Mouse (Mus musculus): ENCODE measurements around the gene Acsf2.

DNA sequence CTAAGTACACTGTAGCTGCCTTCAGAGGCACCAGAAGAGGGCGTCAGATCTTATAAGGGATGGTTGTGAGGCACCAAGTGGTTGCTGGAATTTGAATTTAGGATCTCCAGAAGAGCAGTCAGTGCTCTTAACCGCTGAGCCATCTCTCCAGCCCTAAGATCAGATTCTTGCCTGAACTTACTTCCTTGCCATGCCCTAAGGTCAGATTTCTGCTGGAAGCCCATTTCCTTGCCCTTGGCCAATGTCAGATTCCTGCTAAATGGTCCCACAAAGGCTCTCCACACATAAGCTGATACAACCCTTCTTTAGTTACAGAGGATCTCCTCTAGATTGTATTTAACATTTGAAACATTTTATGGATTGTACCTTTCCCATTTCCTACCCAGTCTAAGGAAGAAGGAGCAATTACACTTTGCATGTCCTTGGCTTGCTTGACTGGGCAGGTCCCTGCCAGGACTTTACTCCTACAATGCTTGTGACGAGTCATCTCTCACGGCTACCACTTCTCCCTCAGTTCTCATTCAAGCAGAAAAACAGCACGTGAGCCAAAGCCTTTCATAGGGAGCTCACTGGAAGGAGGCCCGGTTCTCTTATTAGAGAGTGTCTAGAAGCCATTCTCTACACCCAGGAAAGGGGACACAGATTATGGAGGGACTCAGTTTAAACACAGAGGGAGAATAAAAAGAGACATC is 19.2 kb upstream of the Acsf2 start:
- TF ChIP-seq CTCF (conservative IDR thresholded peaks at IDR 0.05; ENCODE audit: low read length) (no peak; the same call in 1 of the 2 replicates), POU5F1 (IDR thresholded peaks at IDR 0.05; ENCODE audit: borderline replicate concordance, low read length) (no peak), NANOG (IDR thresholded peaks at IDR 0.05; ENCODE audit: borderline replicate concordance, low read length) (no peak)
